Mouse (Mus musculus) liver, embryonic 11.5 days (tissue): ENCODE data around the gene Shf. TPM values are rescaled to one million over a fixed set of nuclear protein-coding genes. Genes with fewer than 3 reads are reported as not detected.

Source experiments
- ATAC-seq: fragments of 200-750 bp; cut with Nextera tagmentation; replicated peaks from 2 replicates; pipeline ENCODE4 v1.8.0; 2017; ENCODE audit warnings: moderate number of reproducible peaks, mild to moderate bottlenecking, moderate TSS enrichment, moderate library complexity; ENCODE audit not compliant: low FRiP score
- DNase-seq: peaks from one replicate; pipeline ENCODE4 v3.0.0-alpha.2; 2017; ENCODE audit warnings: low spot score
- H3K27ac ChIP-seq: fragments of 300-500 bp; sonication (generic); 2 replicates; pipeline ENCODE4 v1.5.1; 2014; ENCODE audit warnings: mild to moderate bottlenecking, low read depth, low read length, control low read depth
- H3K27me3 ChIP-seq: fragments of 300-500 bp; sonication (generic); replicated peaks from 2 replicates; pipeline ENCODE4 v1.6.1; 2014; ENCODE audit warnings: low read length, mixed read lengths; ENCODE audit not compliant: control insufficient read depth, insufficient read depth
- H3K36me3 ChIP-seq: fragments of 300-500 bp; sonication (generic); 2 replicates; pipeline ENCODE4 v1.6.1; 2014; ENCODE audit warnings: mild to moderate bottlenecking, low read length, moderate library complexity, mixed read lengths; ENCODE audit not compliant: control insufficient read depth, insufficient read depth
- H3K4me1 ChIP-seq: fragments of 300-500 bp; sonication (generic); replicated peaks from 2 replicates; pipeline ENCODE4 v1.6.1; 2014; ENCODE audit warnings: low read length, mixed read lengths; ENCODE audit not compliant: control insufficient read depth, insufficient read depth
- H3K4me2 ChIP-seq: fragments of 300-500 bp; sonication (generic); 2 replicates; pipeline ENCODE4 v1.6.1; 2014; ENCODE audit warnings: mild to moderate bottlenecking, control low read depth, moderate library complexity
- H3K4me3 ChIP-seq: fragments of 300-500 bp; sonication (generic); 2 replicates; pipeline ENCODE4 v1.5.1; 2014; ENCODE audit warnings: low read depth, low read length, control low read depth
- H3K9ac ChIP-seq: fragments of 300-500 bp; sonication (generic); 2 replicates; pipeline ENCODE4 v1.6.1; 2014; ENCODE audit warnings: low read depth, low read length, control low read depth
- H3K9me3 ChIP-seq: fragments of 300-500 bp; sonication (generic); 2 replicates; pipeline ENCODE4 v1.6.1; 2016; ENCODE audit warnings: low read length, inconsistent platforms, mixed read lengths; ENCODE audit not compliant: control insufficient read depth
- WGBS: fragments of 180-500 bp; shearing (Covaris S2); extraction: QIAGEN DNeasy Blood & Tissue Kit; methylation state at CpG from one replicate; pipeline ENCODE4 v1.1.7; 2014; 5-methylcytosine and 5-hydroxymethylcytosine counted together
- polyA plus RNA-seq: library from polyadenylated mRNA; unstranded; fragments of >200 nt; fragmentation: Nextera tagmentation; extraction: Ambion mirVana; gene quantifications from 2 replicates; pipeline ENCODE4 v1.2.1, GENCODE M21; 2014

The Shf gene
- polyA plus RNA-seq, 1 experiment from 2014 or later = 2.5 TPM

GRCm38 (mm10) chr2:122324586-122324985 is 44.4 kb downstream of the Shf start:
- ATAC-seq (no peak), DNase-seq (no peak)
- Histone ChIP-seq H3K9me3 (no peaks in the 10 kb centered on the region), H3K9ac (no peak overlapping the region), H3K36me3 (no peaks in the 10 kb centered on the region), H3K4me3 (no peak overlapping the region), H3K4me2 (no peak overlapping the region), H3K4me1 (no peaks in the 10 kb centered on the region), H3K27me3 (no peaks in the 10 kb centered on the region), H3K27ac (no peak overlapping the region)
- 73% methylated on average over 3 of the region's 3 CpGs for WGBS

GRCm38 (mm10) chr2:122323960-122324359 is 45.0 kb downstream of the Shf start:
- Histone ChIP-seq H3K4me3 (no peak overlapping the region), H3K27me3 (peaks cover under 1% of the 10 kb centered on the region; the same call in 1 of the 2 replicates), H3K4me2 (no peak overlapping the region), H3K27ac (no peak overlapping the region), H3K9ac (no peak overlapping the region), H3K36me3 (no peaks in the 10 kb centered on the region), H3K4me1 (no peaks in the 10 kb centered on the region), H3K9me3 (no peaks in the 10 kb centered on the region)
- 55% methylated on average over 3 of the region's 3 CpGs for WGBS
- DNase-seq (no peak), ATAC-seq (no peak)

- H3K9me3 ChIP-seq = no peaks in the 10 kb centered on the region
- H3K9ac ChIP-seq = no peak overlapping the region
- H3K4me2 ChIP-seq = no peak overlapping the region
- H3K36me3 ChIP-seq = no peaks in the 10 kb centered on the region
- H3K4me1 ChIP-seq = no peaks in the 10 kb centered on the region
- WGBS = 65% methylated on average over 4 of the region's 4 CpGs
- no peak overlapping the region for H3K27ac ChIP-seq
- no peak overlapping the region for H3K4me3 ChIP-seq
- peaks cover 37% of the 10 kb centered on the region for H3K27me3 ChIP-seq
- no peak for ATAC-seq
- no peak for DNase-seq
Measured at GRCm38 (mm10) chr2:122317384-122317783, 51.6 kb downstream of the Shf start.

- no peak for DNase-seq
- H3K36me3 ChIP-seq = no peaks in the 10 kb centered on the region
- no peak within 1 kb of the TSS for H3K4me3 ChIP-seq
- H3K9ac ChIP-seq = no peak within 1 kb of the TSS
- peaks cover 54% of the 10 kb centered on the region for H3K27me3 ChIP-seq
- no peak within 1 kb of the TSS for H3K27ac ChIP-seq
- no peak for ATAC-seq
- no peaks in the 10 kb centered on the region for H3K4me1 ChIP-seq
- H3K9me3 ChIP-seq = no peaks in the 10 kb centered on the region
- WGBS = 82% methylated on average over 7 of the region's 7 CpGs
- H3K4me2 ChIP-seq = no peak within 1 kb of the TSS
Measured at GRCm38 (mm10) chr2:122315372-122315771, 53.6 kb downstream of the Shf start, which contains the start of gene Duox1. Duox1 (plus strand) TSS chr2:122315672.

GRCm38 (mm10) chr2:122313536-122313935 is 55.4 kb downstream of the Shf start, which contains the start of gene Duoxa1:
Duoxa1 (minus strand) TSS chr2:122313730.
- Histone ChIP-seq H3K27ac (no peak within 1 kb of the TSS), H3K36me3 (no peaks in the 10 kb centered on the region), H3K9ac (no peak within 1 kb of the TSS), H3K4me2 (peak within 1 kb of the TSS; percentile 49), H3K4me1 (no peaks in the 10 kb centered on the region), H3K4me3 (no peak within 1 kb of the TSS; the same call in 1 of the 2 replicates), H3K27me3 (peaks cover 57% of the 10 kb centered on the region), H3K9me3 (no peaks in the 10 kb centered on the region)
- WGBS = 6% methylated on average over 24 of the region's 24 CpGs
- DNase-seq (no peak), ATAC-seq (peak; percentile 12; the same call in 1 of the 2 replicates)

- no peaks in the 10 kb centered on the region for H3K9me3 ChIP-seq
- H3K36me3 ChIP-seq = no peaks in the 10 kb centered on the region
- no peak overlapping the region for H3K9ac ChIP-seq
- DNase-seq (peak; percentile 62), ATAC-seq (no peak)
- no peak overlapping the region for H3K27ac ChIP-seq
- H3K27me3 ChIP-seq = peaks cover 58% of the 10 kb centered on the region
- no peaks in the 10 kb centered on the region for H3K4me1 ChIP-seq
- H3K4me3 ChIP-seq = no peak overlapping the region
- WGBS = 5% methylated on average over 27 of the region's 27 CpGs
- H3K4me2 ChIP-seq = peak overlapping the region; percentile 49
Measured at GRCm38 (mm10) chr2:122312722-122313417, 56.1 kb downstream of the Shf start.

- DNase-seq (no peak), ATAC-seq (no peak)
- Histone ChIP-seq H3K9ac (no peak overlapping the region), H3K4me2 (no peak overlapping the region), H3K4me1 (no peaks in the 10 kb centered on the region), H3K27me3 (peaks cover 71% of the 10 kb centered on the region), H3K36me3 (no peaks in the 10 kb centered on the region), H3K4me3 (no peak overlapping the region), H3K27ac (no peak overlapping the region), H3K9me3 (no peaks in the 10 kb centered on the region)
- 58% methylated on average over 2 of the region's 2 CpGs for WGBS
Measured at GRCm38 (mm10) chr2:122311561-122311960, 57.4 kb downstream of the Shf start.

- H3K4me3 ChIP-seq = no peak overlapping the region
- H3K4me1 ChIP-seq = no peaks in the 10 kb centered on the region
- H3K9me3 ChIP-seq = no peaks in the 10 kb centered on the region
- ATAC-seq (no peak), DNase-seq (no peak)
- H3K9ac ChIP-seq = no peak overlapping the region
- no peak overlapping the region for H3K27ac ChIP-seq
- H3K27me3 ChIP-seq = peaks cover 78% of the 10 kb centered on the region
- no peak overlapping the region for H3K4me2 ChIP-seq
- H3K36me3 ChIP-seq = no peaks in the 10 kb centered on the region
- 52% methylated on average over 3 of the region's 3 CpGs for WGBS
Measured at GRCm38 (mm10) chr2:122309647-122310046, 59.3 kb downstream of the Shf start.

GRCm38 (mm10) chr2:122306184-122306583 is 62.8 kb downstream of the Shf start:
- H3K27me3 ChIP-seq = peaks cover 68% of the 10 kb centered on the region
- 54% methylated on average over 4 of the region's 4 CpGs for WGBS

More at GRCm38 (mm10) chr2:122306184-122306583, 62.8 kb downstream of the Shf start:
- H3K4me2 ChIP-seq = no peak overlapping the region
- H3K36me3 ChIP-seq = no peaks in the 10 kb centered on the region
- no peak overlapping the region for H3K9ac ChIP-seq
- no peak for DNase-seq
- no peak overlapping the region for H3K27ac ChIP-seq
- H3K4me1 ChIP-seq = peaks cover 2% of the 10 kb centered on the region; the same call in 1 of the 2 replicates
- ATAC-seq = no peak
- H3K9me3 ChIP-seq = no peaks in the 10 kb centered on the region
- no peak overlapping the region for H3K4me3 ChIP-seq
